Mouse (Mus musculus) neural tube, embryonic 12.5 days (tissue): ENCODE data around the gene Glod5. TPM values are rescaled to one million over a fixed set of nuclear protein-coding genes. Genes with fewer than 3 reads are reported as not detected.
"Not testable (repeated sequence)": the region's sequence is repeated elsewhere in the genome, so short reads cannot be mapped to it uniquely, and the experiment has no call there.

ENCODE experiments used
- ATAC-seq: fragments of 200-750 bp; cut with Nextera tagmentation; 2 replicates; pipeline ENCODE4 v1.8.0; 2017; ENCODE audit warnings: low read depth, mild to moderate bottlenecking, moderate TSS enrichment, moderate library complexity; ENCODE audit not compliant: low FRiP score
- H3K27ac ChIP-seq: fragments of 300-500 bp; sonication (generic); 2 replicates; pipeline ENCODE4 v1.5.1; 2016
- H3K27me3 ChIP-seq: fragments of 300-500 bp; sonication (generic); replicated peaks from 2 replicates; pipeline ENCODE4 v1.6.1; 2016; ENCODE audit warnings: mild to moderate bottlenecking
- H3K36me3 ChIP-seq: fragments of 300-500 bp; sonication (generic); 2 replicates; pipeline ENCODE4 v1.6.1; 2016; ENCODE audit warnings: mild to moderate bottlenecking
- H3K4me1 ChIP-seq: fragments of 300-500 bp; sonication (generic); 2 replicates; pipeline ENCODE4 v1.6.1; 2016
- H3K4me2 ChIP-seq: fragments of 300-500 bp; sonication (generic); replicated peaks from 2 replicates; pipeline ENCODE4 v1.6.1; 2016; ENCODE audit warnings: mild to moderate bottlenecking
- H3K4me3 ChIP-seq: fragments of 300-500 bp; sonication (generic); 2 replicates; pipeline ENCODE4 v1.5.1; 2016
- H3K9ac ChIP-seq: fragments of 300-500 bp; sonication (generic); 2 replicates; pipeline ENCODE4 v1.6.1; 2016; ENCODE audit warnings: mild to moderate bottlenecking
- H3K9me3 ChIP-seq: fragments of 300-500 bp; sonication (generic); 2 replicates; pipeline ENCODE4 v1.6.1; 2016; ENCODE audit warnings: mild to moderate bottlenecking
- WGBS: fragments of 180-500 bp; shearing (Covaris S2); methylation state at CpG from one replicate; pipeline ENCODE4 v1.1.7; 2016; 5-methylcytosine and 5-hydroxymethylcytosine counted together
- polyA plus RNA-seq: library from polyadenylated mRNA; unstranded; fragments of >200 nt; fragmentation: Nextera tagmentation; extraction: Ambion mirVana; gene quantifications from 2 replicates; pipeline ENCODE4 v1.2.1, GENCODE M21; 2016

Glod5 gene
- polyA plus RNA-seq = not detected in 2 replicates

GRCm38 (mm10) chrX:8018286-8018685, at the start of gene Glod5:
Glod5 (minus strand) TSS chrX:8018492.
- no peak for ATAC-seq

GRCm38 (mm10) chrX:8051044-8051781, 32.9 kb upstream of the Glod5 start:
- H3K4me1 ChIP-seq, H3K4me3 ChIP-seq, H3K27ac ChIP-seq, H3K27me3 ChIP-seq, H3K9ac ChIP-seq, H3K4me2 ChIP-seq, H3K36me3 ChIP-seq, ATAC-seq, H3K9me3 ChIP-seq: not testable (repeated sequence)
- WGBS = 82% methylated on average over 8 of the region's 8 CpGs

More at GRCm38 (mm10) chrX:8018286-8018685, at the start of gene Glod5:
- Histone ChIP-seq H3K4me2 (no peak within 1 kb of the TSS), H3K27ac (no peak within 1 kb of the TSS), H3K9ac (no peak within 1 kb of the TSS), H3K4me3 (no peak within 1 kb of the TSS), H3K4me1 (no peaks in the 10 kb centered on the region), H3K27me3 (no peaks in the 10 kb centered on the region), H3K9me3 (no peaks in the 10 kb centered on the region), H3K36me3 (no peaks in the 10 kb centered on the region)
- 65% methylated on average over 2 of the region's 2 CpGs for WGBS

- H3K9me3 ChIP-seq = no peaks in the 10 kb centered on the region
- no peak overlapping the region for H3K9ac ChIP-seq
- H3K27ac ChIP-seq = no peak overlapping the region
- 59% methylated on average over 1 of the region's 1 CpGs for WGBS
- no peaks in the 10 kb centered on the region for H3K36me3 ChIP-seq
- no peak overlapping the region for H3K4me3 ChIP-seq
- no peaks in the 10 kb centered on the region for H3K4me1 ChIP-seq
- no peak overlapping the region for H3K4me2 ChIP-seq
- no peaks in the 10 kb centered on the region for H3K27me3 ChIP-seq
- no peak for ATAC-seq
These were observed 14.7 kb upstream of the Glod5 start for GRCm38 (mm10) chrX:8033009-8033408.

GRCm38 (mm10) chrX:8026811-8027210, 8.5 kb upstream of the Glod5 start:
- Histone ChIP-seq H3K9ac (no peak overlapping the region), H3K4me2 (no peak overlapping the region), H3K36me3 (no peaks in the 10 kb centered on the region), H3K27me3 (no peaks in the 10 kb centered on the region), H3K4me3 (no peak overlapping the region), H3K27ac (no peak overlapping the region), H3K9me3 (no peaks in the 10 kb centered on the region), H3K4me1 (no peaks in the 10 kb centered on the region)
- 73% methylated on average over 4 of the region's 4 CpGs for WGBS
- ATAC-seq = no peak

GRCm38 (mm10) chrX:8024795-8025194, 6.5 kb upstream of the Glod5 start:
- no peak for ATAC-seq
- Histone ChIP-seq H3K4me3 (no peak overlapping the region), H3K4me2 (no peak overlapping the region), H3K36me3 (no peaks in the 10 kb centered on the region), H3K9me3 (no peaks in the 10 kb centered on the region), H3K27me3 (no peaks in the 10 kb centered on the region), H3K27ac (no peak overlapping the region), H3K9ac (no peak overlapping the region), H3K4me1 (no peaks in the 10 kb centered on the region)
- 83% methylated on average over 2 of the region's 2 CpGs for WGBS

GRCm38 (mm10) chrX:8020111-8020778, 2.0 kb upstream of the Glod5 start:
- H3K4me1 ChIP-seq = no peaks in the 10 kb centered on the region
- 55% methylated on average over 2 of the region's 2 CpGs for WGBS
- no peak overlapping the region for H3K4me2 ChIP-seq
- H3K9me3 ChIP-seq = no peaks in the 10 kb centered on the region
- no peak overlapping the region for H3K9ac ChIP-seq
- H3K36me3 ChIP-seq = no peaks in the 10 kb centered on the region
- H3K27me3 ChIP-seq = no peaks in the 10 kb centered on the region
- ATAC-seq = no peak
- no peak overlapping the region for H3K27ac ChIP-seq
- H3K4me3 ChIP-seq = no peak overlapping the region

GRCm38 (mm10) chrX:8017142-8017541, 1.1 kb downstream of the Glod5 start:
- H3K27me3 ChIP-seq = no peaks in the 10 kb centered on the region
- WGBS = 11% methylated on average over 5 of the region's 5 CpGs

GRCm38 (mm10) chrX:8015675-8016074, 2.6 kb downstream of the Glod5 start:
- H3K9me3 ChIP-seq, H3K9ac ChIP-seq, H3K36me3 ChIP-seq, ATAC-seq, H3K4me1 ChIP-seq, H3K27ac ChIP-seq, H3K4me2 ChIP-seq, H3K27me3 ChIP-seq, H3K4me3 ChIP-seq: not testable (repeated sequence)
- WGBS = 29% methylated on average over 7 of the region's 7 CpGs

More at GRCm38 (mm10) chrX:8017142-8017541, 1.1 kb downstream of the Glod5 start:
- no peak overlapping the region for H3K4me3 ChIP-seq
- no peaks in the 10 kb centered on the region for H3K36me3 ChIP-seq
- ATAC-seq = no peak
- no peak overlapping the region for H3K4me2 ChIP-seq
- no peaks in the 10 kb centered on the region for H3K4me1 ChIP-seq
- no peak overlapping the region for H3K27ac ChIP-seq
- no peak overlapping the region for H3K9ac ChIP-seq
- H3K9me3 ChIP-seq = no peaks in the 10 kb centered on the region

- no peak overlapping the region for H3K9ac ChIP-seq
- no peaks in the 10 kb centered on the region for H3K36me3 ChIP-seq
- no peak for ATAC-seq
- no peaks in the 10 kb centered on the region for H3K9me3 ChIP-seq
- no peak overlapping the region for H3K4me2 ChIP-seq
- 19% methylated on average over 7 of the region's 8 CpGs for WGBS
- H3K27me3 ChIP-seq = no peaks in the 10 kb centered on the region
- no peak overlapping the region for H3K27ac ChIP-seq
- H3K4me1 ChIP-seq = no peaks in the 10 kb centered on the region
- no peak overlapping the region for H3K4me3 ChIP-seq
These were observed 4.5 kb downstream of the Glod5 start for GRCm38 (mm10) chrX:8013569-8014314.

- Histone ChIP-seq H3K27me3 (no peaks in the 10 kb centered on the region), H3K9ac (no peak overlapping the region), H3K4me1 (no peaks in the 10 kb centered on the region), H3K4me2 (no peak overlapping the region), H3K36me3 (no peaks in the 10 kb centered on the region), H3K4me3 (no peak overlapping the region), H3K9me3 (no peaks in the 10 kb centered on the region), H3K27ac (no peak overlapping the region)
- no peak; the same call in 1 of the 2 replicates for ATAC-seq
- WGBS = 14% methylated on average over 2 of the region's 2 CpGs
These were observed 5.1 kb downstream of the Glod5 start for GRCm38 (mm10) chrX:8013157-8013556.

- not testable (repeated sequence) for ATAC-seq, H3K9ac ChIP-seq, H3K36me3 ChIP-seq, H3K9me3 ChIP-seq, H3K4me2 ChIP-seq, H3K4me3 ChIP-seq, H3K27ac ChIP-seq, H3K27me3 ChIP-seq, H3K4me1 ChIP-seq
- WGBS = 91% methylated on average over 4 of the region's 4 CpGs
These were observed 8.9 kb downstream of the Glod5 start for GRCm38 (mm10) chrX:8009356-8009755.

- H3K4me2 ChIP-seq = no peak overlapping the region
- no peaks in the 10 kb centered on the region for H3K27me3 ChIP-seq
- H3K9me3 ChIP-seq = no peaks in the 10 kb centered on the region
- no peak for ATAC-seq
- no peak overlapping the region for H3K4me3 ChIP-seq
- WGBS = 27% methylated on average over 5 of the region's 5 CpGs
- H3K27ac ChIP-seq = no peak overlapping the region
- no peak overlapping the region for H3K9ac ChIP-seq
- H3K36me3 ChIP-seq = no peaks in the 10 kb centered on the region
- H3K4me1 ChIP-seq = no peaks in the 10 kb centered on the region
These were observed 9.7 kb downstream of the Glod5 start for GRCm38 (mm10) chrX:8008543-8008942.
